Mouse (Mus musculus): ENCODE data around the gene Tet3.

Tet3 gene

DNA sequence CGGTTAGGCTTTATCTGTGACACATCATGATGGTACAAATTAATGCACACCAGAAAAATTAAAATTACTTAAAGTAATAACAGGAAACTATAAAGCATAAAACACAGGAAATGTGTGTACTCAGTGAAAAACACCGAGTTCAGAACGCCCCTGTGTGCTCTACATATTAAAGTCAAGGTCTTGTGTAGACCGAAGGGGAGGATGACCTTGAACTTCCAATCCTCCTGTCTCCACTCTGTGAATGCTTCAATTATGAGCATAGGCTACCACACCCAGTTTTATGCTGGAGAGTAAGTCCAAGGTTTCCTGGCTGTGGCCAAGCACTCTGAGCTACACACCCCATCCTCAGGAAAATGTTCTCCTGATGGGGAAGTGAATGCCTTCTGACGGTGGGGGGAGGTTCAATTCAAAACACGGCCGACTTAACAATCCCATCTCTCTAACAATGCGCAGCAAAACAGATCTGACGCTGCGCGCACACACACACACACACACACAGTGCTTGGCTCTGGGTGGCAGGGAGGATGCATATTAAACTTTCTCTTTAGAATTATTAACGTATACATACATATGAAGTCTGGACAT, 43.4 kb downstream of the Tet3 start:
- no peak for DNase-seq (ENCODE audit: extremely low read depth, low read depth)

DNA sequence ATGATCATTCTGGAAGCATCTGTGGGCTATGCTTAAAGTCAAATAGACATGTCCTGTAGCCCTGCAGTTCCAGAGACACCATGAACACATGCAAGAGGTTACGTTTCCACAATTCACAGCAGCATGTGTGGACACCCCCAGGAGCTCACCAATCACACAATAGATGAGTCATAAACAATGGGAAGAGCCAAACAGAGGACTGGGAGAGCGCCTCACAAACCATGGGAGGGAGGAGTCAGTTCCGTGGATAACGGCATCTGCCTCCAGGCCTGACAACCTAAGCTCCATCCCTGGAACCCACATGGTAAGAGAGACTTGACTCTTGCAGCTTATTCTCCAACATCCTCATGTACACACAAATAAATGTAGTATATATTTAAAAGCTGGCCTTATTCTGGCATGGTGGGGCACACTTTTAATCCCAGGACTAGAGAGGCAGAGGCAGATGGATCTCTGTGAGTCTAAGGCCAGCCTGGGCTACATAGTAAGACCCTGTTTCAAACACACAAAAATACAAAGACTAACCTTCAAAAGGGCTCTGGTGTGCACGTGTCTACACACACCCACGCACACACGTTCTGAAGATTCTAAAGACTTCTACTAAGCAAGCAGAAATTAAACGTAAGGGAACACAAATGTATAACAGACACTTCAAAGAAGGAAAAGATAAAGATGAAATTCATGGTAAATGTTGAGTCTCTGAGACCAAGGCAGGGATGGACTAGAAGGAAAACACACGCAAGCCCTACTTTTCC, 44.1 kb downstream of the Tet3 start:
- DNase-seq (ENCODE audit: extremely low read depth, low read depth), result no peak

DNA sequence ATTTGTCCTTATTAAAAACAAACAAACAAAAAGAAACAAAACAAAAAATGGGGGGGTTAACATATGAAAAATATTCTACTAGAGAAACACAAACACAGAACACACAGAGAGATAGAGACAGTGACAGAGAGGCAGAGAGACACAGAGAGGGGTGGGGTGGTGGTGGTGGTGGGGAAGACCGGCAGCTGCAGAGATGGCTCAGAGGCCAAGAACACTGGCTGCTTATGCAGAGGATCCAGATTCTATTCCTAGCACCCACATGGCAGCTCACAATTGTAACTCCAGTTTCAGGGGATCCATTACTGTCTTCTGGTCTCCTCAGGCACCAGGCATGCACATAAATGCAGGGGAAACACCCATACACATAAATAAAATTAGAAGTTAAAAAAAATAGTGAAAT, 45.2 kb downstream of the Tet3 start:
- no peak for DNase-seq (ENCODE audit: extremely low read depth, low read depth)

DNA sequence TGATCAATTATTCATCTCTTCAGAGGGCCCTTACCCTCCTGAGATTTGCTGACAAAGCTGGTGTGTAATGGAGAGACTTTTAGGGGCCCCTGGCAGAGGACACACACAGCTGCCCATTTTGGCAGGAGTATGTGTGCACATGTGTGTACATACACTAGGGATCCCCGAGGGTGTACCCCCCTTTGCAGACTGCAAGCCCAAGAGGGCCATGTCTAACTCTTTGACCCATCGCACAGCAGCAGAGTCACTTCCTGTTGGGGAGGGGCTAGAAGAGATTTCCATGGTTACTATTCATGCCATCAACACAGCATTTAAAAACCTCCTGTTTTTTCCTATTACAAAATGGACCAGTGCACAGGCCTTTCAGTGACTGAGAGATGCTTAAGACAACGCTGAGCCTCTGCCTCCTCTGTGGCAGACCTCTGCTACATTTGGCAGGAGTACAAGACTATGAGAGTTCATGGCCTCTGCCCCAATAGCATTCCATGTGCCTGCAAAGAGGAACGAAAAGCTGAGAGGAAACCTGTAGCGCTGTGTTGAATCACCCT, 46.0 kb downstream of the Tet3 start:
- no peak for DNase-seq (ENCODE audit: extremely low read depth, low read depth)

DNA sequence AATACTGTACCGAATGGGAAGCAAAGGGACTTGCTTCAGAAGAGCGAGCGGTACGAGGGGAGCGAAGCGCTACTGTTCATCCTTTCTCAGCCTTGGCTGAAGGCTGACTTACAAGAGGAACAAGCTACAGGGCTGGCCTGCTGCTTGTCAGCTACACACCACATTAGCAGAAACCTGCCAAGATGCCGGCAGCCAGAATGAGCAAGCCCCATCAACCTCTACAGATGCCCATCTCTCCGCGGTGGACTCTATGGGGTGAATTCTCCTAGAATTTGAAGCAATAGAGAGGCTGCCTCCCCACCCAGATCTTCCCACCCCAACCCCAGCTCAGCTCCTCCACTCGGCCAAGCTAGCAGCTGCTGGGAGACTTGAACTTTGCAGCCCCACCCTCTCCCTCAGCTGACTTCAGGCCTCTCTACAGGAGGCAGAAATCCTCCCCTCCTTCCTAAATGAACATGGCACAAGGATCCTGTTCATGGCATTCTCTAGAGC, 46.5 kb downstream of the Tet3 start:
- no peak for DNase-seq (ENCODE audit: extremely low read depth, low read depth)

DNA sequence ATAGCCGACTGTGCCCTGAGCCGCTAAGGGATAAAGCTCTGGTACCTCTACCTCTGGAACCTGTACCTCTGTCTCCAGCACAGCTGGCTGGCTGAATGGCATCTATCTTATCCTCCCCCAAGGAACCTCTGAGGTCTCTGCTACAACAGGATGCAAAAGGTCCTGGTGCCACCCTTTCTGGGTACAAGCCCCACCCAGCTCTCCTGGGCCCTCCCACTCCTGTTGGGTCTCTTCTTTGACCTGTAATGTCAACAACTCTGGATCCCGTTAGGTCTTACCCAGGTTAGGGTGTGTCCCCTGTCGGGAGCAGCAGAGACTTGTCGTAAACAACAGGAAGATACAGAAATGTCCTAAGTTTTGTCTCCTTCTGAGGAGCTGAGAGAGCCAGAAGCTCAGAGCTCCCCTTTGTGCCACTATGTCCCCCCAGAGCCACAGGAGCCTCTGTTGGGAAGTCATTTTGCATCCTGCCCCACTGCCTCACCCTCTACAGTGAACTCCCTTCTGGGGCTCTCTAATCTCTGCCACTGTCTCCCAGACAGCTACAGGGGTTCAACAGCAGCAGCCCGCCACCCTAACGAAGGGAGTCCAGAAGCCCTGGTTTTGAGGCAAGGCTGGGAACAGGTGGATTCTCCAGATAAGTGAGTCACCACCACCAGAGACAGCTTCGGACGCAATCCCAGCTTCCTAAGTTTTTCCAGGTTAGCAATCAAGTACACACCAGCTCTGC, 47.1 kb downstream of the Tet3 start:
- DNase-seq (ENCODE audit: extremely low read depth, low read depth), result no peak

DNA sequence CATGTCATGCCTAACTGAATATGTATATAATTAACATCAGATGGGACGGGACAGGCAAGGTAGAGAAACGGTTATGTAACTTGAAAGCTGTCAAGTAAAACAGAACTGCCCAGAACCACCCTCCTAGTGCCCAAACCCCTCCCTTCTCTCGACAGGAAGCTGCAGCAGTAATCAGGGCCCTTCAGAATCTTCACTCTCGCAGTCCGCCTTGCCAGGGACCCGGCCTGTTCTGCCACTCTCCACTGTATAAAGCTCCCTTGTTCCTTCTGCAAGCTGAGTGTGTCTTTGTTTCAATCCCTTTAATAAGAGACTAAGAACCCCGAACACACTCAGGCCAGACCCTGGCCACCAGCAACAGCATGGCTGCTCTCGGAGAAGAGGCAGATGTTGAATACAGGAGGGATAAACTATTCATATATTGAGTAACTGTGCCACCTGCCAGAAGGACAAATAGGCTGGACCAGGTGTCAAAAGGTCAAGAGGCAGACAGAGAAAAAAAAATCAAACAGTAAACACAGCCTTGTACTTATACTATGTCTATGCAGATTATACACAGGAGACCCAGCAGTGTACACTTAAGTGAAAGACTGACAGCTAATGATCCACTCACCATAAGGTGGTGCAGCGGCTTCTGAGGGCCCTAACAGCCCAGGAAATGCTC, 48.7 kb downstream of the Tet3 start:
- DNase-seq (ENCODE audit: extremely low read depth, low read depth), result no peak

DNA sequence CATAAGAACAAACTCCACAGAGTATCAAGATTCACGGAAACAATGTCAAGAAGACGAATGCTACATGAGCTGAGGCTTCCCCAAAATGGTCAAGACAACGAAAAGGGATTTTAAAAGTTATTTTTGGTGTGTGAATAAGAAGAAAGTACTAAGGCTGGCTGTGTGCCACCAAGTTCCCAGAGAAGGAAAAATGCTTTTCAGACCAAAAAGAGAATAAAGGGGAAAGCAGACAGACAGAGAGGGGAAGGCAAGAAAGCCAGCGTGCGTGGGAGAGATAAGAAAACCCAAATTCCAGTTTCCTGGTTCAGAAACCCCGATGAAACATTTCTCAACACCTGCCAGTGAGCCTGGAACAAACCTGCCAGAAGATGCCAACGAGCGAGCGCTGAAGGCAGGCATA, 50.4 kb downstream of the Tet3 start:
- DNase-seq (ENCODE audit: extremely low read depth, low read depth), result peak; percentile 12

DNA sequence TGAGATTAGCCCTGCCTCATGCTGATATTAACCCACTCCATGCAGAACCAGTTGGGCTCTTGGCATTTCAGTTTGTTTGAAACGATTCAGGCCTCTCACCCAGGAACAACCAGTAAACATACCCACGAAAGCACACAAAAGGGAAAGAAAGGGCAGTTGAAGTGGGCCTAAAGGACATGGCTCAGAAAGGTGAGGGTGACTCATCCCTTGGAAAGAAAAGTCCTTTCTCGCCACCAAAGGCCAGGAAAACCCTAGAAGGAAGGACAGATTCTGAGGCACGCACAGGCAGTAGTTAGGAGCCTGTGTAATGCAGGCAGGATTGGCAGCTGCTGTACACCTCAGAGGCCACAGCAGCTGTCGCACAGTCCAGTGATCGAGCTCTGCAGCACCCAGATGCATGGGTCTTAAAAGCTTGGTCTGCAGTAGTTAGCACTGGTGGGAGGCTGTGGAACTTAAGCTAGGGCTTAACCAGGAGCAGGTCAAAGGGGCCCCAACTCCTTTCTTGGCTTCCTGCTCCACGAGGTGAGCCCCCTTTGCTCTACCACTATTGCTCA, 53.3 kb downstream of the Tet3 start:
- DNase-seq (ENCODE audit: extremely low read depth, low read depth), result no peak

DNA sequence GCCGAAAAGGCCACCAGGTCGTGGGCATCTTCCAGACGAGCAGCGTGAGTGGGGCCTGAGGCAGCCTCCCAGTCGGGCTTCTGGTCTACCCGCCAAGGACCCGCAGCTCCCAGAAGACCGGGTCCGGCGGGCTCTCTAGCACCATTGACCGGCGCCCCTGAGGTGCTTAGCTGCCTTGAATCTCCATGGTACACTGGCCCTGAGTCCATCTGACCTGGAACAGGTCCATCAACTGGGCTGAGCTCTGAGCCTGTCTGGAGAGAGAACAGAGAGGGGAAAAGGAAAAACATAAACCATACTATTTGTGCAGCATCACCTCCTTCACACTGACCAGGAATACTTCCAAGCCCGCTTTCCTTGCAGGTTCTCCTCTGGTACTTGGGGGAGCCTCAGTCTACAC, 54.3 kb downstream of the Tet3 start:
- no peak for DNase-seq (ENCODE audit: extremely low read depth, low read depth)

DNA sequence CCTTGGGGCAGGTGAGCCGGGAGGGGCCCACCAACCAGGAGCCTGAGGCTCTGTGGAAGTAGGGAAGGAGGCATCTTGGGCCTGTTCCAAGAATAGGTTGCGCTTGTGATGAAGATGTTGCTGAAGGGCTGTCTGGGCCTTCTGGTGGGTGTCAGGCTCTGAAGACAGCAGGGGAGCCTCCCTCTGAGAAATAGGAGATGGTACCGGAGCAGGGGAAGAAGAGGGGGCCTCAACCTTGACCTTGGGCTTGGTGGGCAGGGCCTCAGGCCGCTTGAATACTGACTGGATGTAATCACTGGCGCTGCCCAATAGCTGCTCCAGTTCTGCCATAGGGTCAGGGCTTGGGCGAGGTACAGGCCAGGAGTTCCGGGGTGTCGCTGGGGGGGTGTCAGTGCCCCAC, 55.4 kb downstream of the Tet3 start:
- no peak for DNase-seq (ENCODE audit: extremely low read depth, low read depth)

DNA sequence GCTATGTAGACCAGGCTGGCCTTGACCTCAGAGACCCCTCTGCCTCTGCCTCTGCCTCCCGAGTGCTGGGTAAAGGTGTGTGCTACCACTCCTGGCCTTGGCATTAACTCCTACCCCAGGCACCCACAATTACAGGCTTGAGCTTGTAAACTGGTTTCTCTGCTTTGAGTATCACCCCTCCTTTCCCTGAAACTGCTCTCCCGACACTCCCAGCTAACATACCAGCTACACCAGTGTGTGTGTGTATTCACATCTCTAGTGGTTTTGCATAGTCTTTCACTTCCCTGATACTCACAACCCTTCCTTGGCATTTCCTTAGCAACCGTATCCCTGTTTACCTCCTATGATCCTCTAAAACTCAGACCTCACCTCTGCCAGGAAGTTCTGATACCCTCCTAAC, 59.1 kb downstream of the Tet3 start:
- DNase-seq (ENCODE audit: extremely low read depth, low read depth), result no peak

DNA sequence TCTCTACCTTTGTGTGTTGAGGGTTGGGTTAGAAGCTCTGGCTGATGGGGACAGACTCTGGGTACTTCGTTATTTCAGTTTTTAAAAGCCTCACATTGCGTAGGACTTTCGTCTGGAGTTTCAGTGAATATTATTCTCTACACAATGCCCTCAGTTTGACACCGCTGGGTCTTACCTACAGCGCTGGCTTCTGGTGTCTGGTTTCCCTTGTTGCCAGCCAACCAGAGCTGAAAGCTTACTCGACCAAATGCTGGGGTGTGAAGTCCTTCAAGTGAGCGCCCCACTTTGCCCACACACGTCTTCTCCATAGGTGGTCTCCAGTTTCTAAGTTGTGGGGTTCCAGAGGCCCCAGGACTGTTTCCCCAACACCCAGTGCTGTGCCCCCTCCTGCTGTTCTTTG, 61.2 kb downstream of the Tet3 start:
- no peak for DNase-seq (ENCODE audit: extremely low read depth, low read depth)

DNA sequence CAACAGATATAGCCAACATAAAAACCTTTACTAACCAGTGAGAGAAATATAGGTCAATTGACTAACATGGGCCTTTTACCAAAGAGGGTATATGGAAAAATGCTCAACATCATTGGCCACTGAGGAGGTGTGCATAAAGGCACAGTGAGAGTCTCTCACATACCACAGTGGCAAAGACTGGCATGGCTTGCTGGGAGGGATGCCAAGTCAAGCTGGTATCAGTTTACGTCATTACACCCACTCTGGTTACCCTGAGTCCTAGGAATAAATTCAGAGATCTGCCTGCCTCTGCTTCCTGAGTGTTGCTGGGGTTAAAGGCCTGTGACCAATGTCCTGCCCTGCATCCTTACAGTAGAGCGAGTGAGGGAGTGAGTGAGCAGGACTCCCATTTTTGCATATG, 62.2 kb downstream of the Tet3 start:
- no peak for DNase-seq (ENCODE audit: extremely low read depth, low read depth)

DNA sequence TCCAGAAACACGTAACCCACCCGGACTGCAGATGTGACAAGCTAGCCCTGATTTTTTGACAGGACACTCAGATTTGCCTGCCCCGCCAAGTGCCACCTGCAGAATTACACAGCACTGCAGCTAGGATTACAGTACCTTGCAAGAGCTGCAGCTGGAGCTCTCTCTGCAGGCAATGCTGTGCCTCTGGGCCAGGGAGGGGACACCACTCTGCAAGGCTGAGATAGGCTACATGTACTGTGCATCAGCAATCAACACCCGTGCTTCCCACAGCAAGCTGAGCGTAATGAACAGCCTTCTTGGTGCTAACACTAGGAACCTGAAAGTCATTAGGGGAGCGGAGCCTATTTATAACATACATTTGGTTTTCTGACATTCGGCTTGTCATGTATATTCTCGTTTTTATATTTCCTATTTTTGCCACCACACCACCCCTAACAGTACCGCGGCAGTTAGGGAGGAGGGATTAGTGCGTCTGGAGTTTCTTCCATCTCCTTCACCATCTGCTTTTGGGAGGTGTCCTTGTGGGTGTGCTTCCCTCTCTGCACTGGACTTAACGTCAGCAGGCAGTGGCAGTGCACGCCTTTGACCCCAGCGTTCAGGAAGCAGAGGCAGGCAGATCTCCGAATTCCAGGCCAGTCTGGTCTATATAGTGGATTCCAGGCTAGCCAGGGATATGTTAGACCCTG, 63.2 kb downstream of the Tet3 start:
- no peak for DNase-seq (ENCODE audit: extremely low read depth, low read depth)

DNA sequence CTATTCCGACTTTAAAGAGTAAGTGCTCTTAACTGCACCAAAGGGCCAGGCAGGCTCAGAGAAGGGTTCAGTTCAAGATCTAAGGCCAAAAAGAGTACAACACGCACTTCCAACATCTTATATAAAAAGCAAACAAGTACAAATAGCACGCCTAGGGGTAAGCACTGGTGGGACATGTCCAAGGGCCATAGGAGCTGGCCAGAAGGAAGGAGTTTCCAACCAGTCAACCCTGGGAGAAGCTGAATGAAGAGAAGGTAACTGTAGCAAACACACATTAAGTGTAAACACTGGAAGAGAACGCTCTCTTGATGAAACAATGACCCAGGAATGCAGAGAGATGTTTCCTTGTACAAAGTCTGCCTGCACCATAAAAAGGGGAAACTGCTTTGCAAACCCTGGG, 64.8 kb downstream of the Tet3 start:
- DNase-seq (ENCODE audit: extremely low read depth, low read depth), result no peak

DNA sequence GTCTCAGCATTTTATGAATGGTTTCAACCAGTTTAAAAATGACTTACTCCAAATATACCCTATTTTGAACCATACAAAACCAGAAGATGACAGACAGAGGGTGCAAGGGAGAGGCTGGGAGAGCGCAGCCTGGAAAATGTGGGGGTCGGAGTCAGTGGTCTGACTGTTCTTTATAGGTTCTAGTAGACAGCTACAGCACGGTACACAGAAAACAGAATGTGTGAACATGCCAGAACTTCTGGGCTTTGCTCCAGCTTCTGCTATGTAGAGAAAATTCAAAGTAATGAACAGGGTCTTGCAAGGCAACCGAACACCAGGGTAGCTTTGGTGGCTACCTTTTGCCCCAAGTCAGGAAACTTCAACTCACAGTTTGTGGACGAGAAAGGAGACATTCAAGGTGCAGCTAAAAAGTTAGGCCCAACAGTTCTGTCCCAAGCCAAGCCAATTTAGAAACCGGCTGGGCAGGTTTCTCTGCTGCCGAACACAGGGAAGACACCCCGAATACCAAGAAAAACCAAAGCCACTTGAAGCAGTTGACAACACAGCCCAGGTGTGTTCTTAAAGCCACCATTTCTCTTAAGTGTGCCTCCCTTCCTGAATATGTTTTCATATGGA, 66.6 kb downstream of the Tet3 start:
- DNase-seq (ENCODE audit: extremely low read depth, low read depth), result no peak

DNA sequence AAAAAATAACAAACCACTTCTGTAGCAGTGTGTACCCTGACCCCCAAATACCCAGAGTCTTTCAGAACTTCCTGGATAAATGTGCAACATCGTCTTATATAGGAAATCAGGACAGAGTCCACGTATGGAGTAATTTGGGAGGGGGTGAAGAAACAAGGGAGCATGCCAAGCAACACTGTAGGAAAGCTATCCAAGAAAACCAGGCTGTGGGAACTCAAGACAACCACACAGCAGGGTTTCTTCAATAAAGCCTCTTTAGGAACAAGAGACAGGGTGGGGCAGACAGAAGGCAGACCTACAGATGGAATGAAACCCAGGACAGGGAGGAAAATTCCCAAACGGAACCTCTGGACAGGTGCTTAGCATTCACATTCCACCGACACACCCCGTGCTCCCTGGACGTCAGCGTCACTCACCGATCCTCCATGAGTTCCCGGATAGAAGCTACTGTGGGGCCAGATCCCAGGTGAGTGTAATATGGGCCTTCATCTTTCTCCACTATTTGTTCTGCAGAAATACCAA, 73.3 kb downstream of the Tet3 start:
- no peak for DNase-seq (ENCODE audit: extremely low read depth, low read depth)

DNA sequence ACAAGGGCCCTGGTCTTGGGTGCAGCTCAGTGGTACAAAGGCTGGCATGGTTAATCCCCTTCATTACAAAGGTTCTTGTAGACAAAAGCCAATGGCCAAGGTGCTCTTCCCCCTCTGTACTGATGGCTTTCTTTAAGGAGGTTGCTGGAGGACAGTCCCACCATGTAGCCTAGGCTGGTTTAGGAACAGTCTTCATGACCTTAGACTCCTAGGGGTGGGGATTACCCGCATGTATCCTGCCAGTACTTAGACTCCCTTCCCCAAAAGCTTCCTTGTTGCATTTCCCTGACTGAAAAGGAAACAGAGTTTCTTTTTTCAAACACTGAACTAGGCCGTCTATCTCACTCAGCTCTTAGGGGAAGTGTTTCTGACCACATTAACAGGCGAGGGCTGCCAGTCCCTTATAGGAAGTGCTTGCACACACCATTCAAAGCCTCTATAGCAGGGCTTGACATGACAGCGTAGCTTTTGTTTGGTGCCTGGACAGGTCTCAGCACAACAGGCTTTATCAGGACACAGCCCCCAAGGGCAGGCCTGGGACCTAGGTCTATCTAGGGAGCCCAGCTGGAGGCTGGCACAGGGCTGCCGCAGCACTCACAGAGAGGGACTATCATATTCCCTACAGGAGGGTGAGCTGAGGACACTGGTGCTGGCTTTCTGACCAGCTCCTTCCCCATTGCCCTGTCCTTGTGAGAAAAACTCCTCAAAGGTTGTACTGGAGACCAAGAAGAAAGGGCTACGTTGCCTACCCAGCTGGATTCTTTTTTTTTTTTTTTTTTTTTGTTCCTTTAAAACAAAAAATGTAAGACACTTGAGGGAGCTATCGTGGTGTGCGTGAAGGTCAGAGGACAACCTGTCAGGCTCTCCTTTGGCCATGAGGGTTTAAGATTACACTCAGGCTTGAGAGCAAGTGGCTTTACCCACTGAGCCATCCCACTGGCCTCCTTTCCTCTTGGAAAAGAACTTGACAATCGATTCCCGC, 77.1 kb downstream of the Tet3 start:
- peak; percentile 80 for DNase-seq (ENCODE audit: extremely low read depth, low read depth)

All from MEL-GATA-1-ER (cell line).